Mouse (Mus musculus): ENCODE results near the gene Ccng2.

DNA sequence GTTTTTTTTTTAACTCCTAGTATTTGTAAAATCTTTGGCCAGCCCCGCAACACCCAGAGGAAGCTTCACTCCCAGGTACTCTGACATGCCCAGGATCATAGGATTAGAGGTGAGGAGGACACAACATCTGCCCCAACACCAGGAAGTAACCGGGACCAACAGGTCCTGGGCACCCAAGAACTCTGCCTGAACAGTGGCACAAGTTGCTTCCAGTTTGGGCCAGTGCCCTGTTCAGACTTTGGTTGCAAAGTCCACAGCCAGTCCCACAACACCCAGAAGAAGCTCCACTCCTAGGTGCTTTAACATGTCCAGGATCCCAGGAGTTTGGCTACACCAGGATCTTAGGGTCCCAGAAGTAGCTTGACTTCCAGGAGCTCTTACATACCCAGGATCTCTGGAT lies 41.9 kb downstream of the Ccng2 start:
- no peak for TF ChIP-seq CTCF (IDR thresholded peaks at IDR 0.05; ENCODE audit: low read depth, low read length)
- TF ChIP-seq GATA1 (IDR thresholded peaks at IDR 0.05; ENCODE audit: borderline replicate concordance, low read length): no peak

Measured in G1E (cell line).